Mouse (Mus musculus): ENCODE measurements around the gene Utp14b. TPM values are rescaled to one million over a fixed set of nuclear protein-coding genes. Genes with fewer than 3 reads are reported as not detected.

Gene Utp14b
- 1 to 10 TPM in 1 of 2 experiments, under 1 TPM in 1; 0.98 to 1.1 TPM for total RNA-seq (2021)

DNA sequence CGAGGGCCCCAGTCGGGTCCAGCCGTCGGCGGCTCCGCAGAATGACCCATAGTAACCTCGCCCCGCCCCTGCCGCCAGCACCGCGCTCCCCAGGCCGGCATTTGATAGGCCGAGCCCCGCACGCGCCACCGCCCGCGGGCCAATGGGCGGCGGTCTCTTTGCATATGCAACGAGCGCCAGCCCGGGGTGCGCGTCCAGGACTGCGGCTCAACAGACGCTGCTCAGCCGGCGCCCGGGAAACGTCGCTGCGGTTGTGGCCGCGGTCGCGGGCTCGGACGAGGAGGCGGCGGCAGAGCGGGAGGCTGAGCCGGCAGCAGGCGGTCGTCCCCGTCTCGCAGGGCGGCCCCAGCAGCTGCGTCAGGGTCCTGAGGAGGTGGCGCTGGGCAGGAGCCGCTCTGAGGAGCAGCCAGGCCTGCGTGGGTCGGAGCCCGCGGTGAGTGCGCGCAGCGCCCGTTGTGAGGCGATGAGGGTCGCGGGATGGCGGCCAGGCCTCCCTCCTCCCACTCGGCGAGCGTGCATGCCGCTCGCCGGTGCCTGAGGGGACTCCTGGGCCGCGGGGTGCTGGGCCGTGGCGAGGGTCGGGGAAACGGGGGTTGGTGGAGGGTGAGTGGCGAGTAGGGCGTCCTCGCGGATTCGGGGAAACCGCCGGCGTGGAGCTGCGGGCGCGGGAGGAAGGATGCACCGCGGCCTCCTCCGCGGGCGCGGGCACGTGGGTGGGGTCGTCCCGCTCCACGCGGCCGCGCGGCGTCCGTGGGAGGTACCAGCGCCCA, at the start of gene Utp14b, which contains the start of gene Acsl3:
Gene Utp14b, plus strand, starts transcription at position 368 of the 770 bp plus-strand sequence.
Gene Acsl3, plus strand, starts transcription at position 155 of the 770 bp plus-strand sequence.
- intact Hi-C loops (cut with DNase I), result loop anchor here (10.0 kb wide), 1 partner anchor 123 kb away; no protein-coding TSS in a partner anchor
- peak; percentile 96 to 97 for DNase-seq

DNA sequence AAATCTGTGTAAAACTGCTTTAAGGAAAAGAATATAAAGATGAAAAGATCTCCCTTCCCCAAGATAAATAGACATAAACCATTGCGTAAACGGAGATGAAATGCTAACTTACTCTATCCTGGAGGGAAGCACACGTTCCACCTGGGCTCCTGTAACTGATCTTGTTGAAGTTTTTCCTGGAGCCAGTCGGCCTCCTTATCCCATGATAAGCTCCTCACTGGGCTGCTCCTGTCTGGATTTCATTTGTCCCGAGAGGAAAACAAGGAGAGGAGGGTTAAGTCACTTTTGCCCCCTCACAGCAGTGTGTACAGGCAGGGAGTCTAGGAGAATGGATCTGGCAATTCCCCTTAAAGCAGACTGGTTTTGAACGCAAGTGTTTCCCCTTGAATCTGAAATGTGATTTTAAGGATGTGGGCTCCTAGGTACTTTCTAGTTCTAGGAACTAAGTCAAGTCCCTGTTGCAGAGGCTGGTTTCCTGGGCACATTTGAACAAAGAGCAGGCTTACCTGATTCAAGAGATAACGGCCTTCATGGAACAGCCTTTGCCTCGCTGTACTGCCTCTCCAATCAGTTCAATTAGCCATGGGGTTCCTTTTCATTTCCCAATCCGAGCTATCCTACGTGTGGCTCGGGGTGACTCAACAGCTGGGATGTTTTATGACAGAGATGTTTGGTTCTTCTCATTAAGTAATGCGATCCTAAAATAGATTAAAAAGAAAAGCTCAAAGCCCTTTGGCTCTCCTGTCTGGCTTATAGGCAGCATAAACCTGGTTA, 48.5 kb upstream of the Utp14b start:
- intact Hi-C loops (cut with DNase I), result no loop called here
- DNase-seq, result no peak

- DNase-seq, result no peak
- intact Hi-C loops (cut with DNase I), result no loop called here
Observed at GRCm38 (mm10) chr1:78611039-78611438, 46.8 kb upstream of the Utp14b start.

DNA sequence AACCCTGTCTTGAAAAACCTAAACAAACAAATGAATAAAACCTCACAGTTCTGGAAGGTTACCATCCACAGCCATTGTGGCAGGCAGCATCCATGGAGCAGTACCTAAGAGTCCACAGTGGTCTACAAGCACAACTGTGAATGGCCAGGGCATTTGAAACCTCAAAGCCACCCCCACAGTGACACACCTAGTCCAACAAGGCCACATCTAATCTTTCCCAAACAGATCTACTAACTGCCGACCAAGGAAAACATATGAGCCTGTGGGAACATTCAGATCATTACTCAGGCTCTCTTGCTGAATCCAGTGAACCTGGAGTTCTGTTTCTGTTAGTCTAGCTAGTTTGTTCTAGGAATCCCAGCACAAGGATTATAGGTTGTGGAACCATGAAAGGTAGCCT, 44.9 kb upstream of the Utp14b start:
- no peak for DNase-seq
- intact Hi-C loops (cut with DNase I), result no loop called here

DNA sequence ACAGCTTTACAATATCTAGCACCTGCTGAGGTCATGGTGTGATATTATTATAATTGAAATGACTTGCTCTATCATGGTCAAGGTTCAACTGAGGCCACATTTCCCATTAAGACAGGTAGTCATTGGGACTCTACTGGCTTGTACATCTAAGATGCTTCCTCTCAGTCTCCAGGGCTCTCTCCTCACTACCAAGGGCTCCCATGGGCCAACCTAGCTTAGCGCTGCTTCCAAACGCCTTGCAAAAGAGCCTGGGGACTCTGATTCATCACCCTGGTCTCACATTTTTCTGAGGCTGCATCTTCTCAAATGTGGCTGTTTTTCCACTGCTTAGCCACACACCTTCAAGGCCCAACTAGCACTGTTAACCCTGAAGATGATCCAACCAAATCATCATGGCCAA, 33.5 kb upstream of the Utp14b start:
- intact Hi-C loops (cut with DNase I), result no loop called here
- DNase-seq, result no peak

GRCm38 (mm10) chr1:78634486-78634885, 23.4 kb upstream of the Utp14b start:
- intact Hi-C loops (cut with DNase I), result no loop called here
- no peak for DNase-seq

- no peak for DNase-seq
- intact Hi-C loops (cut with DNase I), result no loop called here
Observed at GRCm38 (mm10) chr1:78640871-78641270, 17.0 kb upstream of the Utp14b start.

- DNase-seq, result no peak
- intact Hi-C loops (cut with DNase I), result no loop called here
Observed at GRCm38 (mm10) chr1:78641791-78642190, 16.0 kb upstream of the Utp14b start.

DNA sequence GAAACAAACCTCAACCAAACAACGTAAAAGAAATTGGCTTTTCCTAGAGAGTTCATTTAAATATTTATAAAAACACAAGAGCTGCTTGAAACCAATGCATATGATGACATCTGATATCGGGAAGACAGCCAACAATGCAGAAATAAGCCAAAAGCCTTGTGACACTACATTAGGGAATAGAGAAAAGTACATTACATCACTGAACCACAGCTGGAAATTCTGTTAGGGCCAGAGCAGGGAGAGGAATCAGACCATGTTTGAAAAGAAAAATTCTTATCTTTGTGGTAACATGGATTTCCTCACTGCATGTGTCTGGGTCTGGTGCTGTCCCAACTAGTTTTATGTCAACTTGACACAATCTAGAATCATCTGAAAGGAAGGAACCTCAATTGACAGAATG, 15.6 kb upstream of the Utp14b start:
- DNase-seq, result no peak
- intact Hi-C loops (cut with DNase I), result no loop called here

DNA sequence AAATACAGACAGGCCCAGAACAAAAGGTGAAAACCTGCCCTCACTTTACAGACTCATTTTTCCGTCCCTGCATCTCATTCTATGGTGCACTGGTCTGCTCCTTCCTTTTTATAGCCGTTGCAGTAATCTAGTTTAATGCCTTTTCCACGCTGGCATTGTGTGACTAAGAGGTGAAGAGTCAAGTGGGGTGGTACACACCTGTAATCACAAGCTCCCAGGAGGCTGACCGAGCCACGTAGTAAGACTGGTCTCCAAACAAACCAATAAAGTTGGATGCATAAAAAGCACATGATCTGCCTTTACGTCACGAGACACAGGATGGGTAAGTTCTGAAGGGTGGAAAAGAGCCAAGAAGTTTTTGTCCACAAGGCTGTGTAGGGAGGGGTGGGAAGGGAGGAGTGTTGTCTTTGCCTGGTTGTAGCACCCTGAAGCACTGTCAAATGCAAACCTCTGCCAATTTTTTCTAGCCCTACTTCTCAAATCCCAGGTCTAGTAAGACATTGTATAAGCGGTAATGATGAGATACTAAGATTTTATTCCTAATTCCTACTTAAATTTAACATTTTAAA, 10.4 kb upstream of the Utp14b start:
- intact Hi-C loops (cut with DNase I), result no loop called here
- no peak for DNase-seq

DNA sequence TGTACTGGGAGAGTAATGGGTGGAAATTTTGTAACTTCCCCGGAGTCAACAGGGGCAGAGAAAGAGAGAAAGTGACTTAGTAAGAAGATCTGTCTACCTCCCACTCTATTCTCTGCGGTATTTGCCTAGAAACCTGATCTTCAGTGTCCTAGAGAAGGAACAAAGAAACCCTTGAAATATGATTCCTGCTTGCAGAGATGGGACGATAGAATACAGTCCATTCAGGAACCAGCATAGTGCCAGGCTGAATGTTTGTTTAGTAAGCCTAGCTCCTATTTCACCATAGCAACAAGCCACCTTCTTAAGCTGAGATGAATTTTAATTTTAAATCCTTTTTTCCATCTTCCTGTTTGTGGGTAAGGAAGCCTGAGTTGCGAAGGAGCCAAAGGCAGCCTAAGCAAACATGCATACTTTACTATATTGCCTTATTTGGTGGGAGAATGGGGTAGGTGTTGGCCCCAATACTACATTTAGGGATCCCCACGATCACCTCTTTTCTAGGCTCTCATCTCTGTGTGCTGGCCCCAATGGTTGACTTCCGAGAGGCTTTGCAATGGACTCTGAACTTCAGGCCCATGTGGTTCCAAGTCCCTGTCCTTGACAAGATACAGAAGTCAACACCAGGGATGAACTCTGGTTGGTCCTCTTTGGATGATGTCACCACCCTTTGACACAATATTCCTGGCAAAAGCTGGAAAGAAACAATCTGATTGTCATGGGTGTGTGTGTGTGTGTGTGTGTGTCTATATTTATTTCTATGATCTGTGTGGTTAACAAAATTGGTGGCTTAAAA, 8.4 kb upstream of the Utp14b start:
- intact Hi-C loops (cut with DNase I), result loop anchor here (10.0 kb wide), 1 partner anchor 115 kb away; no protein-coding TSS in a partner anchor
- no peak for DNase-seq

GRCm38 (mm10) chr1:78656472-78656871, 1.4 kb upstream of the Utp14b start:
- peak in 1 of 2 experiments; percentile 22 for DNase-seq
- intact Hi-C loops (cut with DNase I), result loop anchor here (10.0 kb wide), 1 partner anchor 122 kb away; no protein-coding TSS in a partner anchor

GRCm38 (mm10) chr1:78657021-78657629, 713 bp upstream of the Utp14b start:
- intact Hi-C loops (cut with DNase I), result loop anchor here (10.0 kb wide), 1 partner anchor 122 kb away; no protein-coding TSS in a partner anchor
- no peak for DNase-seq

- DNase-seq, result peak in 1 of 2 experiments; percentile 8
- intact Hi-C loops (cut with DNase I), result loop anchor here (10.0 kb wide), 1 partner anchor 124 kb away; no protein-coding TSS in a partner anchor
Observed at GRCm38 (mm10) chr1:78658441-78659269, 817 bp downstream of the Utp14b start.

GRCm38 (mm10) chr1:78659270-78659823, 1.5 kb downstream of the Utp14b start:
- intact Hi-C loops (cut with DNase I), result loop anchor here (10.0 kb wide), 1 partner anchor 125 kb away; no protein-coding TSS in a partner anchor
- no peak for DNase-seq

DNA sequence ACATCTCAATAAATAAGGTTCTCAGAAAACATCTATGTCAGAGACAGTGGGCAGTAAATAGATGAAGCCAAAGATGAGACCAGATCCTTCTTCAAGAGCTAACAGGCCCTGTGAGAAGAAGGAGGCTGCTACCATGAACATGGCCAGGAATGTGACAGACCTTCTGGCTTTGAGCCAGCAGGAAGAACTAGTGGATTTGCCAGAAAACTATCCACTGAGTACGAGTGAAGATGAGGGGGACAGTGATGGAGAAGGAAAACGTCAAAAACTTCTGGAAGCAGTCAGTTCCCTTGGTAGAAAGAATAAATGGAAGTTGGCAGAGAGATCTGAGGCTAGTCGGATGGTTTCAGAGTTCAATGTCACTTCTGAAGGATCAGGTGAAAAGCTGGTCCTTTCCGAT, 6.5 kb downstream of the Utp14b start:
- intact Hi-C loops (cut with DNase I), result no loop called here

GRCm38 (mm10) chr1:78665954-78666499, 8.2 kb downstream of the Utp14b start:
- intact Hi-C loops (cut with DNase I), result no loop called here
- DNase-seq, result no peak

More for the DNA sequence above, 6.5 kb downstream of the Utp14b start:
- no peak for DNase-seq

DNA sequence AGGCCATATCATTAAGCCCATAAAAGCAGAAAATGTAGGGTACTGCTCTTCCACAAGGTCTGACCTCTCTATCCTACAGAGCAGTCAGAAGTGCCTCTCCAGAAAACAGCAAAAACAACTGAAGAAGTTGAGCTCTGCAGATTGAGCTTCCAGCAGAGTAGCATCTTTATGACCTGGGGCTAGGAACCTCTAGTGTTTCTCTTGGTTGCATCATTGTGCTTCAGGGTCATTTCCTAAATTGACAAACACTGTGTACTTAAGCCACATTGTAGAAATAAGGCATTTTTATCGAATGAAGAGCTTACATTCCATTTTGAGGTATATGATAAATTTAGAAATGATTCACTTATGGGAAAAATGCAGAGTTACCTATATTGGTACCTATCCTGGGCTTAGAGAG, 8.7 kb downstream of the Utp14b start:
- intact Hi-C loops (cut with DNase I), result no loop called here

More for the DNA sequence above, 8.7 kb downstream of the Utp14b start:
- no peak for DNase-seq

All from heart, postnatal 36 days (tissue).